Mouse (Mus musculus) kidney, adult 2 months (tissue): ENCODE measurements around the gene Cdk11b.

Source experiments
- CTCF ChIP-seq: fragments of 200-500 bp; conservative IDR thresholded peaks from 2 replicates; pipeline ENCODE4 v1.5.1; 2011; ENCODE audit warnings: low read depth, mild to moderate bottlenecking, control low read depth, low read length, moderate library complexity, mixed read lengths; ENCODE audit not compliant: insufficient read depth, insufficient read length
- POLR2A ChIP-seq: fragments of 200-500 bp; IDR thresholded peaks from one replicate; pipeline ENCODE4 v1.6.1; 2011; ENCODE audit warnings: low read depth, low read length, control low read depth

DNA sequence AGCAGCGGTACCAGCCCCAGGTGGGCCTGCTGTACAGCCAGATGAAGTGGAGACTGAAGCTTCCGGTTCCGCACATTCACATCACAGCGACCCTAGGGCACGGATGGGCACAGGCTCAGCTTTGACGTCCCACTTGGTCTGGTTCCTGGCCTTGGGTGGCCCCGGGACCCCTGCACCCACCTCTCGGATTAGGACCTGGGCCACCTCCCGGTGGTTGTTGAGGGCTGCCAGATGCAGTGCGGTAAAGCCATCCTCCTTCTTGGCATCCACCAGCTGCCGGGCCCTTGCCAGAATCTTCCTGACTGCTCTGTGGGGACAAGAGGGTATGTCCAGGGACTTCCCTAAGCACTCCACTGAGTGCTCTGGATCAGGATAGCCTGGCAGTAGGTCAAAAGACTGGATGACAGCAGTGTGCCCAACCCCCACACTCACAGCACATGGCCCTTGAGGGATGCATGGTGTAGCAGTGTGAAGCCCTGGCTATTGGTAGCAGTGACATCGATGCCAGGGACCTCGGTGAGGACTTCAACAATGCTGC lies 31.6 kb downstream of the Cdk11b start:
- TF ChIP-seq CTCF (no peak), POLR2A (no peak)
